Mouse (Mus musculus) heart, embryonic 11.5 days (tissue): ENCODE measurements at regions not wholly inside any gene's neighbourhood (a gene's known extent, or its start where the extent isn't known, plus 50 kb on each side); places are given as distances from the start of the nearest gene placed in this dataset.

Experiments used
- ATAC-seq: fragments of 200-750 bp; cut with Nextera tagmentation; replicated peaks from 2 replicates; pipeline ENCODE4 v1.8.0; 2017; ENCODE audit warnings: moderate library complexity; ENCODE audit not compliant: insufficient number of reproducible peaks, low FRiP score, low TSS enrichment
- H3K27ac ChIP-seq: fragments of 300-500 bp; sonication (generic); 2 replicates; pipeline ENCODE4 v1.5.1; 2014; ENCODE audit warnings: mild to moderate bottlenecking, low read depth, low read length
- H3K27me3 ChIP-seq: fragments of 300-500 bp; sonication (generic); 2 replicates; pipeline ENCODE4 v1.6.1; 2014; ENCODE audit warnings: mild to moderate bottlenecking, low read length, mixed read lengths; ENCODE audit not compliant: control insufficient read depth, insufficient read depth
- H3K36me3 ChIP-seq: fragments of 300-500 bp; sonication (generic); 2 replicates; pipeline ENCODE4 v1.6.1; 2014; ENCODE audit warnings: mild to moderate bottlenecking, low read length, moderate library complexity, mixed read lengths; ENCODE audit not compliant: control insufficient read depth, insufficient read depth
- H3K4me1 ChIP-seq: fragments of 300-500 bp; sonication (generic); 2 replicates; pipeline ENCODE4 v1.6.1; 2014; ENCODE audit warnings: low read length; ENCODE audit not compliant: control insufficient read depth, insufficient read depth
- H3K4me2 ChIP-seq: fragments of 300-500 bp; sonication (generic); 2 replicates; pipeline ENCODE4 v1.6.1; 2014; ENCODE audit warnings: mild to moderate bottlenecking, moderate library complexity
- H3K4me3 ChIP-seq: fragments of 300-500 bp; sonication (generic); 2 replicates; pipeline ENCODE4 v1.5.1; 2014; ENCODE audit warnings: low read depth, low read length
- H3K9ac ChIP-seq: fragments of 300-500 bp; sonication (generic); 2 replicates; pipeline ENCODE4 v1.6.1; 2014; ENCODE audit warnings: mild to moderate bottlenecking, low read depth, low read length, moderate library complexity
- H3K9me3 ChIP-seq: fragments of 300-500 bp; sonication (generic); replicated peaks from 2 replicates; pipeline ENCODE4 v1.6.1; 2016; ENCODE audit warnings: low read length; ENCODE audit not compliant: control insufficient read depth
- WGBS: fragments of 180-500 bp; shearing (Covaris S2); extraction: QIAGEN DNeasy Blood & Tissue Kit; methylation state at CpG from one replicate; pipeline ENCODE4 v1.1.7; 2014; ENCODE audit not compliant: insufficient replicate concordance; 5-methylcytosine and 5-hydroxymethylcytosine counted together

DNA sequence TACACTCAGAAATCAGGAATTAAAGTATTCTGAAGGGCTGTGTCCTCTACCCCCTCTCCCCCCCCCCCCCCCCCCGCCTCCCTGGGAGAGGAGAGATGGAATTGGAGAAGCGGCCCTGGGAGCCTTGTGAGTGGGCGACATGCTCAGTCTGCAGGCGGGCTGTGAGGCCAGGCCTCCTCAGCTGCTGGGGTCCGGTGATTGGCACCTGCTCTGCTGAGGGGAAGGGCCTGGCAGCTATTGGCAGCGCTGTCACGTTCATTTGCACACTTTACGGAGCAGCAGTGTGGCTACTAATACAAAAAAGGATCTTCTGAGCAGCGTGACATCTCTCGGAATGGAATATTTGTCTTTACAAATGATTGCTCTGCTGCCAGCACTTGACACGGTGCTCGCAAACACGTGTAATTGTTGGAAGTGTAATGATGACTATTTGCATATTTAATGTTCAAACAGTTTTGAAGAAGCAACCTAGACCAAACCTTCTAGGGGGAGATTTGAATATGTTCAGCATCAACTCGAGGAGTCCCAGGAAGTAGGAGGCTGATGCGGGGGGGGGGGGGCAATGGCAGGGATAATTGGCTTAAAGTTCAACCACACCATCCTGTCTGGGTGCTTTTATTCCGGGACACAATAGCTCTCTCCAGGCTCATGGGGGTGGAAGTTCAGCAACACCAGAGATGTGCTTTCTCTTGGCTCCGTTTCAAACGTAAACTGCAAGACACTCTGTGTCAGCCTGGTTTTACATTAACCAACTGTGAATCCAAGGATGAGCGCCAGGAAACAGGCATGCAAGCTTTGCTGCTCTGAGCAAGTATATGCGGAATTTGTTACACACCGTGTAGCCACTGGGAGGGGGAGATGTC lies 352.5 kb downstream of the Tmem182 start:
- Histone ChIP-seq H3K9me3 (no peaks in the 10 kb centered on the region), H3K4me2 (no peak overlapping the region), H3K27ac (no peak overlapping the region), H3K4me3 (no peak overlapping the region), H3K4me1 (no peaks in the 10 kb centered on the region), H3K27me3 (no peaks in the 10 kb centered on the region), H3K9ac (no peak overlapping the region), H3K36me3 (no peaks in the 10 kb centered on the region)
- no peak for ATAC-seq
- 70% methylated on average over 20 of the region's 21 CpGs for WGBS

DNA sequence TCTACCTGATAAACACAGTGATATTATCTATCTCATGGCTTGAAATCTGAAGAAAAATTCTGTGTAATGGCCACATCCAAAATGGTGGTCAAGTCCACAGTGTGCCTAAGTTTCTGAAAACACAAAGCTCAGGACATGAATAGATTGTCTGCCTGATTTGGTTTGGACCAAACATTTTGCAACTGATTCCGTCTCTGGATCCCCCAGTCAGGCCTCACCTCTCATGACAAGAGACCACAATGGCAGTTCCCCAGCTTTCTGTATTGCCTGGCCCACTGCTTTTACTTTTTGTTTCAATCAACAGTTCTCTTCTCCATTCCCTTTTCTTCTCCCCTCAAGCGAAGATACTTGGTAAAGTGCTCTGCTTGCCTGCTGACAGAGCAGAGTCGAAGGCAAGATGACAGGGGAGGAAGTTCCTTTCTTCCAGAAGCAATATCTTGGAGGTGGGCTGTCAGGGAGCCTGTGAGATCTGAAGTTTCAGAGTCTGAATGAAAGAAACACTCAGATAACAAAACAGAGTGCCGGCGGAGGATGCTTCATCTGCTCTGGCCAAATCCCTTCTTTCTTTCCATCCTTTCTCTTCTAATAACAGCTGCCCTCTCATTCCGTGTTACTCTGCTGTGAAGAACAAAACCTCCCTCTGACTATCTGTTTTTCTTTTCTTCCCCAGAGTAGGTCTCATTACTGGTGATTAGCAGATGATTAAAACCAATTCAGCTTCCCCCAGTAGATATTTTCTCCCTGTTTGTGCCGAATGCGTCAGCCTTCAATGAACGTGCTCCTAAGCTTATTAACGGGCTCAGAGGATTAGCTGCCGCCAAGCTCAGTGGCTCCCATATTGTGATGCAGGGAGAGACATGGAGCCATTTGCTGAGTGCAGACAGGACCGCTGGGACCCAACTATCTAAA lies 360.7 kb downstream of the Tmem182 start:
- no peak overlapping the region for H3K27ac ChIP-seq
- H3K4me1 ChIP-seq: no peaks in the 10 kb centered on the region
- H3K4me3 ChIP-seq: no peak overlapping the region
- H3K9me3 ChIP-seq: no peaks in the 10 kb centered on the region
- H3K4me2 ChIP-seq: no peak overlapping the region
- ATAC-seq: no peak
- 35% methylated on average over 12 of the region's 12 CpGs for WGBS
- H3K36me3 ChIP-seq: no peaks in the 10 kb centered on the region
- H3K9ac ChIP-seq: no peak overlapping the region
- H3K27me3 ChIP-seq: no peaks in the 10 kb centered on the region

DNA sequence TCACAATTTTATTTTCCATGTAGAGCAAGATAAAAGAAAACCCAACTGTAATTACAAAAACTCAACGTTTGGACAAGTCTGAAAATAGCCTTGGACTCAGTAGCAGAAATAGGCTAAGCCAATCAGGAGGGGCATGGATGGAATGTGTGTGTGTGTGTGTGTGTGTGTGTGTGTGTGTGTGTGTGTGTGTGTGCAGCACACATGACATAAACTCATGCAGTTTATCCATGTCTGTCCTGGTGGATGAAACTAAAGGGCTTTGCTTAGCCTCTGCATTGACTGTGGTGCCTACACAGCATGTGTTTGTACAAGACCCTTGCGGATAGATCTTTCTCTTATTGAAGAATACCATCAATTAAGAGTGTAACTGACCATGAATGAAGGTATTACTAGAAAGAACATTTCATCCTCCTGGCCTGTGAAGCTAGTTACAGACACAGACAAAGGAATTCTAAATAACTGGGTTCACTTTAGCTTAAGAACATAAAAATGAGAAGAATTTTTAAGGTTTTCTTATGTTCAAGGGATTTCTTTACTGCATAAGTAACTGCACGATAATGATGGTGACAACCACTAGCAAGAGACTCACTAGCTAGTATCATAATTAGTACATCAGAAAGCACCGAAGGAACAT lies 361.5 kb downstream of the Tmem182 start:
- Histone ChIP-seq H3K36me3 (no peaks in the 10 kb centered on the region), H3K9ac (no peak overlapping the region), H3K4me2 (no peak overlapping the region), H3K4me1 (no peaks in the 10 kb centered on the region), H3K4me3 (no peak overlapping the region), H3K27ac (no peak overlapping the region), H3K9me3 (no peaks in the 10 kb centered on the region), H3K27me3 (no peaks in the 10 kb centered on the region)
- WGBS: 75% methylated on average over 4 of the region's 4 CpGs
- ATAC-seq: no peak

DNA sequence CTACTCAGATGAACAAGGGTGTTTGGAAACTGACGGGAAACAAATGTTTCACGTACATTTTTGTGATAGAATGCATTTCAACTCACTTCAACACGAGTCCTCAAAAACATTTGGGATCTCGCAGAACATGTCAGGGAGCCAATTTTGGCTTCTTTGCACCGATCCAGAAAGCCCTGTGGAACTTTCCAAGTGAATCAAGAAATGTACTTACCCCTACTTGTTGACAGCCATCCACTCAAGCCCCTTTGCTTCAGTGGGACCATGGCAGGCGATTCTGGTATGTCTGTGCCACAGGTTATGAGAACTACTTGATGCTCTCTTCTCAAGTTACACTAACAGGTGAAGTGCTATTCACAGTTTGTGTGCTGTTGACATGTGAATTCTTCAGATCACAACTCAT lies 381.6 kb downstream of the Tmem182 start:
- 72% methylated on average over 6 of the region's 6 CpGs for WGBS
- no peaks in the 10 kb centered on the region for H3K9me3 ChIP-seq
- no peaks in the 10 kb centered on the region for H3K27me3 ChIP-seq
- H3K36me3 ChIP-seq: no peaks in the 10 kb centered on the region
- no peak for ATAC-seq
- no peaks in the 10 kb centered on the region for H3K4me1 ChIP-seq
- H3K27ac ChIP-seq: no peak overlapping the region
- no peak overlapping the region for H3K9ac ChIP-seq
- H3K4me3 ChIP-seq: no peak overlapping the region
- no peak overlapping the region for H3K4me2 ChIP-seq

DNA sequence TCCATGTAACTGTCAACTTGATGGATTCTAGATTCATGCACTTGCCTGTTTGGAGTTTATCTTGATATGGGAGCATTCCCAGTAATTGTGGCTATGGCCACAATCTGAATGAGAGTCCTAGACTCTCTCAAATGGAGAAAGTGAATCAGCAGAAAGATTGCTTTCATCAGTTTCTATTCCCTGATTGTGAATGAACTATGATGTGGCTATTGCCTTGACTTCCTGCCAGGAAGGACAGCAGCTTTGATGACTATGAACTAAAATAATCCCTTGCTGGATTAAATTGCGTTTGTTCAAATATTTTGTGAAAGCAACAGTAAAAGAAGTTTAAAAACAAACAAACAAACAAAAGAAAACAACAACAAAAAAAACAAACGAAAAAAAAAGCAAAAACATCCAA lies 407.5 kb downstream of the Tmem182 start:
- Histone ChIP-seq H3K27ac (no peak overlapping the region), H3K36me3 (no peaks in the 10 kb centered on the region), H3K9me3 (no peaks in the 10 kb centered on the region), H3K27me3 (no peaks in the 10 kb centered on the region), H3K4me3 (no peak overlapping the region), H3K9ac (no peak overlapping the region), H3K4me1 (no peaks in the 10 kb centered on the region), H3K4me2 (no peak overlapping the region)
- no peak for ATAC-seq
- 66% methylated on average over 2 of the region's 2 CpGs for WGBS

DNA sequence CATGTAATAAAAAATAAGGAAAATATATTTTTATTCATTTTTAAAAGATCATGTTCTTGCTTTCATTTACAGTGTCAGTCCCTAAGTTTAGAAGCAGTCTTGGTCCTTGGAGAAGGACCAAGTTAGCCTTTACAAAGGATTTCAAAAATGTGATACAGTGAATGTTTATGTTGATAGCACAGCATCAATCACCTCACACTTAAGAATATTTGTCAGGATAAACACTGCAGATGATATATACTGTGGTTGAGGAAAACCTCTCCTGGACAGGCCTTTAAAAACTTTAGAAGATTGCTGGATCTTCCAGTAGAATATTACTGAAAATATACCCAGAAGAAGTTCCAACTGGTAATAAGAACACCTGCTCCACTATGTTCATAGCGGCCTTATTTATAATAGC lies 420.4 kb downstream of the Tmem182 start:
- Histone ChIP-seq H3K4me2 (no peak overlapping the region), H3K9me3 (no peaks in the 10 kb centered on the region), H3K27ac (no peak overlapping the region), H3K27me3 (no peaks in the 10 kb centered on the region), H3K36me3 (no peaks in the 10 kb centered on the region), H3K4me1 (no peaks in the 10 kb centered on the region), H3K4me3 (no peak overlapping the region), H3K9ac (no peak overlapping the region)
- no peak for ATAC-seq
- 81% methylated on average over 1 of the region's 1 CpGs for WGBS

DNA sequence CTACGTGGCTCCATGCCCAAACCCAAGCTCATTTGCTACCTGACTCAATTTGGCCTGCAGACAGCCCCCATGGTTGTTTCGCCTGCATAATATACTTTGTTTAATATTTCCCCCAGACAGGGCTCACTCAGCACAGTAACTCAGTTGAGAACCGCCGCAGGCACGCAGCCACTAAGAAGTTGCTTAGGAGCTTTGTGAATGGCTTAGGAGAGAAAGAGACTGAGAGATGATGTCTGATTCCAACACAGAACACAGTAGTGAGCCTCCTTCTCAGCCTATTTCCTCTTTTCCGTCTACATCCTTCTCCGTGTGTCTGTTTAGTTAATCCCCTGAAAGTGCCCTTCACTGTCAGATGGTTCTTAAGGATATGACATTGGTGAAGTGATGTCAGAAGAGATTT lies 429.9 kb downstream of the Tmem182 start:
- Histone ChIP-seq H3K36me3 (no peaks in the 10 kb centered on the region), H3K4me3 (no peak overlapping the region), H3K4me2 (no peak overlapping the region), H3K9me3 (no peaks in the 10 kb centered on the region), H3K27me3 (no peaks in the 10 kb centered on the region), H3K9ac (no peak overlapping the region), H3K27ac (no peak overlapping the region), H3K4me1 (no peaks in the 10 kb centered on the region)
- no peak for ATAC-seq
- WGBS: 81% methylated on average over 7 of the region's 7 CpGs

DNA sequence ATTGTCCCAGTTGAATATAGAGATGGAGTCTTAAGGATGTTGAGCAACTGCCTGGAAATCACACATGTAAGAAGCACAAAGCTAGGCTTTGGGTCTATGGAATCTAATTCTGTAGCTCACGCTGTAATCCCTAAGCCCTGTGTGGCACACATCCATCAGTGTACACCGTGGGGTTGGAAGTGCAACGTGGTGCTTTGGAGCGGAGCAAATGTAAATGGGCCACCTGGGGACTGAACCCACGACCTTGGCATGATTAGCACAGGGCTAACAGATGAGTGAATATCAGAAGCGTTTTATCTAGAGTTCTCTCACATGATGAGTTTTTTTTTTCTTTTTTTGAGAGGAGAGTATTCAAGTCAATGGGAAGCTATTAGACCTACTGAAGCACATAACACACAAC lies 437.6 kb downstream of the Tmem182 start:
- WGBS: 85% methylated on average over 6 of the region's 6 CpGs
- Histone ChIP-seq H3K4me2 (no peak overlapping the region), H3K9ac (no peak overlapping the region), H3K4me1 (no peaks in the 10 kb centered on the region), H3K27ac (no peak overlapping the region), H3K36me3 (no peaks in the 10 kb centered on the region), H3K4me3 (no peak overlapping the region), H3K9me3 (no peaks in the 10 kb centered on the region), H3K27me3 (no peaks in the 10 kb centered on the region)
- ATAC-seq: no peak
